Mouse (Mus musculus): ENCODE measurements around the gene Ptger2. TPM values are rescaled to one million over a fixed set of nuclear protein-coding genes. Genes with fewer than 3 reads are reported as not detected.

Gene Ptger2
- total RNA-seq, 2 experiments from 2014 or later: not detected

- no peak for ATAC-seq (replicated peaks; ENCODE audit: low FRiP score, low TSS enrichment, poor library complexity, severe bottlenecking)
These were observed 50.1 kb downstream of the Ptger2 start for GRCm38 (mm10) chr14:45038052-45038451.

GRCm38 (mm10) chr14:45040851-45041475 lies 53.0 kb downstream of the Ptger2 start:
- peak; percentile 59 for ATAC-seq (replicated peaks; ENCODE audit: low FRiP score, low TSS enrichment, poor library complexity, severe bottlenecking)

- ATAC-seq (replicated peaks; ENCODE audit: low FRiP score, low TSS enrichment, poor library complexity, severe bottlenecking): no peak
These were observed 60.1 kb downstream of the Ptger2 start for GRCm38 (mm10) chr14:45048128-45048527.

- peak; percentile 41; the same call in 1 of the 2 replicates for ATAC-seq (replicated peaks; ENCODE audit: low FRiP score, low TSS enrichment, poor library complexity, severe bottlenecking)
These were observed 61.9 kb downstream of the Ptger2 start for GRCm38 (mm10) chr14:45049689-45050418.

GRCm38 (mm10) chr14:45050419-45050776 lies 62.4 kb downstream of the Ptger2 start:
- no peak for ATAC-seq (replicated peaks; ENCODE audit: low FRiP score, low TSS enrichment, poor library complexity, severe bottlenecking)

GRCm38 (mm10) chr14:45051116-45051515 lies 63.1 kb downstream of the Ptger2 start:
- ATAC-seq (replicated peaks; ENCODE audit: low FRiP score, low TSS enrichment, poor library complexity, severe bottlenecking): no peak

Other genes starting within 250 kb of the Ptger2 start
- gene Gm8267, start 237.9 kb upstream of the Ptger2 start, total RNA-seq (2014; fragmentation: Nextera tagmentation): not detected in 2 replicates
- gene Gm8267, start 237.9 kb upstream of the Ptger2 start, total RNA-seq (2017): not detected in 2 replicates
- gene Ptgdr, start 128.8 kb upstream of the Ptger2 start, total RNA-seq (2014; fragmentation: Nextera tagmentation): not detected in 2 replicates
- gene Ptgdr, start 128.8 kb upstream of the Ptger2 start, total RNA-seq (2017): not detected in 2 replicates
- 0.67 and 0.90 TPM in 2 replicates for gene Gpr137c, start 231.5 kb downstream of the Ptger2 start, total RNA-seq (2014; fragmentation: Nextera tagmentation)
- gene Gpr137c, start 231.5 kb downstream of the Ptger2 start, total RNA-seq (2017): 0.50 and 2.8 TPM in 2 replicates
- 1.4 and 2.4 TPM in 2 replicates for gene Txndc16, start 232.1 kb downstream of the Ptger2 start, total RNA-seq (2014; fragmentation: Nextera tagmentation)
- gene Txndc16, start 232.1 kb downstream of the Ptger2 start, total RNA-seq (2017): 3.4 and 4.0 TPM in 2 replicates

Data from megakaryocyte-erythroid progenitor cell, adult 5-6 weeks (primary cell).